In genomic region chr13:43804648-43805047, GRCm38 (mm10) we compare ENCODE assay signal across 13 mouse cellular contexts. TPM values are rescaled to one million over a fixed set of nuclear protein-coding genes. Genes with fewer than 3 reads are reported as not detected.
DNase-seq lines count a peak whose midpoint lies in the region; ATAC-seq and TF ChIP-seq lines count a peak whose summit lies in the region.
"Had no signal": no experiment of that assay in that cellular context is flagged by ENCODE, and none has a peak within 500 bp of the region (broad histone marks: within the 10 kb centered on the region; RNA-seq: fewer than 3 reads in every experiment).

No protein-coding gene starts in this region.

- no peak overlapping the region for H3K27ac ChIP-seq in hindbrain, postnatal 0 days
- H3K27ac ChIP-seq in hindbrain, embryonic 10.5 days: no peak overlapping the region
- no peak overlapping the region for H3K27ac ChIP-seq in spleen, adult 2 months (ENCODE audit: insufficient read depth, low read length)
- H3K27ac ChIP-seq: hindbrain, embryonic 12.5 days; kidney, embryonic 15.5 days had no signal

- peaks cover 9% of the 10 kb centered on the region; the same call in 1 of the 2 replicates for H3K36me3 ChIP-seq in hindbrain, postnatal 0 days (ENCODE audit: insufficient read depth, low read length)
- H3K36me3 ChIP-seq in hindbrain, embryonic 10.5 days: no peaks in the 10 kb centered on the region
- peaks cover 17% of the 10 kb centered on the region; the same call in 1 of the 2 replicates for H3K36me3 ChIP-seq in spleen, adult 2 months (ENCODE audit: control insufficient read depth, insufficient read depth, low read length)
- H3K36me3 ChIP-seq in splenic B cell, adult 2 months (ENCODE audit: control insufficient read depth, insufficient read depth, low read length, poor library complexity, severe bottlenecking): peaks cover 21% of the 10 kb centered on the region

- no peak overlapping the region for H3K4me2 ChIP-seq in hindbrain, postnatal 0 days (ENCODE audit: low read depth, low read length)
- H3K4me2 ChIP-seq: heart, embryonic 11.5 days; hindbrain, embryonic 12.5 days; kidney, embryonic 15.5 days had no signal

- DNase-seq in hindbrain, postnatal 0 days (ENCODE audit: low spot score): no peak
- no peak for DNase-seq in hindbrain, embryonic 10.5 days (ENCODE audit: low spot score)
- peak in 1 of 2 experiments; percentile 28 for DNase-seq in spleen, adult 2 months (ENCODE audit: low read depth in 1 of 2, low spot score in 2 of 2)
- DNase-seq in spleen, postnatal 4 days (ENCODE audit: low spot score in 2 of 2): no peak
- DNase-seq in MEL-GATA-1-ER (ENCODE audit: extremely low read depth, low read depth): peak; percentile 2
- peak; percentile 51 for DNase-seq in splenic B cell, adult 2 months (ENCODE audit: low read depth, low spot score)
- no peak for DNase-seq in layer of hippocampus, adult 18-20 months (ENCODE audit: low spot score in 2 of 2)
- DNase-seq: adrenal gland, adult 2 months; liver had no signal

- H3K4me1 ChIP-seq in hindbrain, postnatal 0 days (ENCODE audit: insufficient read depth, low read length): peaks cover 8% of the 10 kb centered on the region; the same call in 1 of the 2 replicates
- H3K4me1 ChIP-seq in hindbrain, embryonic 10.5 days (replicated peaks): peaks cover 36% of the 10 kb centered on the region
- no peaks in the 10 kb centered on the region; the same call in 1 of the 2 replicates for H3K4me1 ChIP-seq in spleen, adult 2 months (ENCODE audit: control insufficient read depth, insufficient read depth, insufficient read length)

- no peak overlapping the region for H3K4me3 ChIP-seq in hindbrain, postnatal 0 days (ENCODE audit: low read length)
- no peak overlapping the region for H3K4me3 ChIP-seq in hindbrain, embryonic 10.5 days
- no peak overlapping the region for H3K4me3 ChIP-seq in spleen, adult 2 months (ENCODE audit: extremely low read depth, insufficient read depth, insufficient read length)
- H3K4me3 ChIP-seq: hindbrain, embryonic 12.5 days; kidney, embryonic 15.5 days had no signal

- H3K27me3 ChIP-seq in hindbrain, postnatal 0 days (ENCODE audit: insufficient read depth, low read length): no peaks in the 10 kb centered on the region
- peaks cover 13% of the 10 kb centered on the region; the same call in 1 of the 2 replicates for H3K27me3 ChIP-seq in hindbrain, embryonic 10.5 days (ENCODE audit: insufficient read depth, poor library complexity, severe bottlenecking)
- H3K27me3 ChIP-seq in spleen, adult 2 months (ENCODE audit: control insufficient read depth, insufficient read depth, low read length): no peaks in the 10 kb centered on the region
- H3K27me3 ChIP-seq in splenic B cell, adult 2 months (ENCODE audit: control insufficient read depth, insufficient read depth, low read length, poor library complexity, severe bottlenecking): no peaks in the 10 kb centered on the region
- H3K27me3 ChIP-seq: hindbrain, embryonic 12.5 days; kidney, embryonic 15.5 days had no signal

- ATAC-seq in hindbrain, postnatal 0 days: no peak
- ATAC-seq in erythroblast, adult 5-6 weeks (replicated peaks; ENCODE audit: low FRiP score, poor library complexity, severe bottlenecking): no peak

- TF ChIP-seq POLR2A in spleen, adult 2 months (IDR thresholded peaks at IDR 0.05; ENCODE audit: low read depth, low read length): no peak

- no peaks in the 10 kb centered on the region for H3K9me3 ChIP-seq in hindbrain, postnatal 0 days (ENCODE audit: low read length)
- H3K9me3 ChIP-seq in hindbrain, embryonic 10.5 days: no peaks in the 10 kb centered on the region
- H3K9me3 ChIP-seq: kidney, embryonic 15.5 days had no signal

- 95% methylated on average over 3 of the region's 3 CpGs for WGBS in hindbrain, postnatal 0 days
- WGBS in hindbrain, embryonic 10.5 days: 89% methylated on average over 3 of the region's 3 CpGs
- WGBS in spleen, adult 2 months: 95% methylated on average over 3 of the region's 3 CpGs

- no peak overlapping the region for H3K9ac ChIP-seq in hindbrain, postnatal 0 days (replicated peaks; ENCODE audit: low read length)
- H3K9ac ChIP-seq: hindbrain, embryonic 12.5 days; kidney, embryonic 15.5 days had no signal

- peak; percentile 48 for TF ChIP-seq CTCF in hindbrain, postnatal 0 days (IDR thresholded peaks at IDR 0.05; ENCODE audit: low read depth)
- peak; percentile 24; the same call in 1 of the 2 replicates for TF ChIP-seq CTCF in spleen, adult 2 months (IDR thresholded peaks at IDR 0.05; ENCODE audit: extremely low read depth, insufficient read depth, insufficient read length, insufficient replicate concordance)

RNA-seq across cellular contexts. Expression of gene Cd83, which starts 20.1 kb away (rescaled TPM):
- total RNA-seq in hindbrain, postnatal 0 days (2014; rRNA removed): 43.7 and 45.4 TPM in 2 replicates
- polyA plus RNA-seq in hindbrain, postnatal 0 days (2015; fragmentation: Nextera tagmentation; extraction: Ambion mirVana): 38.5 and 38.6 TPM in 2 replicates
- 4.0 and 5.4 TPM in 2 replicates for polyA plus RNA-seq in hindbrain, embryonic 10.5 days (2016; fragmentation: Nextera tagmentation; extraction: Ambion mirVana)
- 38.3 and 58.4 TPM in 2 replicates for polyA plus RNA-seq in spleen, adult 2 months (2012; rRNA removed)
- total RNA-seq in erythroblast, adult 5-6 weeks (2015; ENCODE audit: low replicate concordance): not detected in 2 replicates
- 0.77 TPM in 1 of 2 replicates, not detected in the other for total RNA-seq in erythroblast, adult 5-6 weeks (2017; ENCODE audit: low replicate concordance)
- total RNA-seq in layer of hippocampus, adult 18-20 months (2021): 10 to 100 TPM; 10.1 to 10.8 TPM

Comparison
In these comparisons a context has a peak if more than half of its experiments do, and no peak if none do; other contexts are left out.
1. DNase-seq: peak in MEL-GATA-1-ER (single experiment) and splenic B cell, adult 2 months (single experiment); none in hindbrain, postnatal 0 days (single experiment), hindbrain, embryonic 10.5 days (single experiment), spleen, postnatal 4 days (0 of 2) and layer of hippocampus, adult 18-20 months (0 of 2).
2. RNA of gene Cd83, which starts 20.1 kb away (total RNA-seq): 43.7 to 45.4 TPM in hindbrain, postnatal 0 days and 10.1 to 10.8 TPM in layer of hippocampus, adult 18-20 months; 0.77 TPM in erythroblast, adult 5-6 weeks; every median in the first group is over 4 times any median in the second.